Mouse (Mus musculus) hindbrain, embryonic 14.5 days (tissue): ENCODE measurements at regions not wholly inside any gene's neighbourhood (a gene's known extent, or its start where the extent isn't known, plus 50 kb on each side); places are given as distances from the start of the nearest gene placed in this dataset.

Experiments
- ATAC-seq: fragments of 200-750 bp; cut with Nextera tagmentation; 2 replicates; pipeline ENCODE4 v1.8.0; 2017; ENCODE audit warnings: moderate number of reproducible peaks, mild to moderate bottlenecking, moderate TSS enrichment, moderate library complexity; ENCODE audit not compliant: low FRiP score
- DNase-seq: peaks from one replicate; pipeline ENCODE4 v3.0.0-alpha.2; 2015; ENCODE audit warnings: low spot score
- H3K27ac ChIP-seq: fragments of 300-500 bp; sonication (generic); 2 replicates; pipeline ENCODE4 v1.5.1; 2014; ENCODE audit warnings: mild to moderate bottlenecking, moderate library complexity
- H3K27me3 ChIP-seq: fragments of 300-500 bp; sonication (generic); 2 replicates; pipeline ENCODE4 v1.6.1; 2014; ENCODE audit warnings: mild to moderate bottlenecking, low read length, mixed read lengths; ENCODE audit not compliant: control insufficient read depth, insufficient read depth
- H3K36me3 ChIP-seq: fragments of 300-500 bp; sonication (generic); replicated peaks from 2 replicates; pipeline ENCODE4 v1.6.1; 2014; ENCODE audit not compliant: control insufficient read depth, insufficient read depth
- H3K4me1 ChIP-seq: fragments of 300-500 bp; sonication (generic); replicated peaks from 2 replicates; pipeline ENCODE4 v1.6.1; 2014; ENCODE audit warnings: antibody characterized with exemption, low read length, mixed read lengths; ENCODE audit not compliant: control insufficient read depth, insufficient read depth
- H3K4me2 ChIP-seq: fragments of 300-500 bp; sonication (generic); replicated peaks from 2 replicates; pipeline ENCODE4 v1.6.1; 2014; ENCODE audit warnings: mild to moderate bottlenecking, moderate library complexity
- H3K4me3 ChIP-seq: fragments of 300-500 bp; sonication (generic); replicated peaks from 2 replicates; pipeline ENCODE4 v1.5.1; 2014; ENCODE audit warnings: mild to moderate bottlenecking, low read length
- H3K9ac ChIP-seq: fragments of 300-500 bp; sonication (generic); 2 replicates; pipeline ENCODE4 v1.6.1; 2014
- H3K9me3 ChIP-seq: fragments of 300-500 bp; sonication (generic); 2 replicates; pipeline ENCODE4 v1.6.1; 2016; ENCODE audit warnings: low read length; ENCODE audit not compliant: control insufficient read depth
- WGBS: fragments of 180-500 bp; shearing (Covaris S2); extraction: QIAGEN DNeasy Blood & Tissue Kit; methylation state at CpG from one replicate; pipeline ENCODE4 v1.1.7; 2014; 5-methylcytosine and 5-hydroxymethylcytosine counted together

- ATAC-seq, result no peak
- Histone ChIP-seq H3K9me3 (no peaks in the 10 kb centered on the region), H3K4me1 (no peaks in the 10 kb centered on the region), H3K36me3 (no peaks in the 10 kb centered on the region), H3K4me2 (no peak overlapping the region), H3K9ac (no peak overlapping the region), H3K27me3 (no peaks in the 10 kb centered on the region), H3K27ac (no peak overlapping the region), H3K4me3 (no peak overlapping the region)
- no peak for DNase-seq
Measured at GRCm38 (mm10) chr6:16151478-16151877, 431.0 kb downstream of the Mdfic start.

DNA sequence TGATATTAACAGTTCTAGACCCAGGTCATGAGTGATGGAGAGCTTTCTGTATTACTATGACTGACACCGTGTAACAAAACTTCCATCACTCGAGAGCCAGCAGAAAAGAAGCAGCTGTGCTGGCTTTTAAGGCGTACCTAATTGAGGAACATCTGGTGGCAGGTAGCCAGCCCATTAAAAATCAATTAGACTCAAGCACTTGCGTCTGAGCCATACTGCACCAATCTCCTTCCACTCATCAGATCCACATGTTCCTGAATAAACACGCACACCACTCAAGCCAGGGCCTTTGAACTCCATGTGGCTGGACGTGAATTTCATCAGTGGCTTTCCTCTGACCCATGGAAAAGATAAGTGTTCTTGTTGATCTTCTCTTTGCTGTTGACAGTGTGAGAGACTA is 432.2 kb downstream of the Mdfic start:
- no peak overlapping the region for H3K9ac ChIP-seq
- DNase-seq (no peak), ATAC-seq (no peak)
- H3K27me3 ChIP-seq, result no peaks in the 10 kb centered on the region
- 52% methylated on average over 6 of the region's 6 CpGs for WGBS
- H3K9me3 ChIP-seq, result no peaks in the 10 kb centered on the region
- H3K4me1 ChIP-seq, result no peaks in the 10 kb centered on the region
- H3K4me2 ChIP-seq, result no peak overlapping the region
- H3K27ac ChIP-seq, result no peak overlapping the region
- H3K4me3 ChIP-seq, result no peak overlapping the region
- no peaks in the 10 kb centered on the region for H3K36me3 ChIP-seq

GRCm38 (mm10) chr6:16165012-16165411 is 444.6 kb downstream of the Mdfic start:
- Histone ChIP-seq H3K9me3 (no peaks in the 10 kb centered on the region), H3K4me3 (no peak overlapping the region), H3K4me1 (no peaks in the 10 kb centered on the region), H3K9ac (no peak overlapping the region), H3K27me3 (no peaks in the 10 kb centered on the region), H3K27ac (no peak overlapping the region), H3K36me3 (no peaks in the 10 kb centered on the region), H3K4me2 (no peak overlapping the region)
- ATAC-seq (no peak), DNase-seq (no peak)
- 97% methylated on average over 2 of the region's 2 CpGs for WGBS

GRCm38 (mm10) chr6:16171871-16172270 is 451.4 kb downstream of the Mdfic start:
- H3K36me3 ChIP-seq, result no peaks in the 10 kb centered on the region
- DNase-seq (no peak), ATAC-seq (no peak)
- H3K27me3 ChIP-seq, result no peaks in the 10 kb centered on the region
- no peak overlapping the region for H3K27ac ChIP-seq
- no peak overlapping the region for H3K9ac ChIP-seq
- no peaks in the 10 kb centered on the region for H3K9me3 ChIP-seq
- no peak overlapping the region for H3K4me2 ChIP-seq
- WGBS, result 97% methylated on average over 3 of the region's 3 CpGs
- H3K4me3 ChIP-seq, result no peak overlapping the region
- H3K4me1 ChIP-seq, result no peaks in the 10 kb centered on the region

GRCm38 (mm10) chr6:16177313-16177712 is 456.9 kb downstream of the Mdfic start:
- H3K4me2 ChIP-seq, result no peak overlapping the region
- H3K9ac ChIP-seq, result no peak overlapping the region
- no peaks in the 10 kb centered on the region for H3K36me3 ChIP-seq
- H3K4me3 ChIP-seq, result no peak overlapping the region
- H3K4me1 ChIP-seq, result 0 out of 2 replicates have a peak, but pooled peaks cover 4% of the 10 kb centered on the region
- H3K27me3 ChIP-seq, result no peaks in the 10 kb centered on the region
- no peak for DNase-seq
- WGBS, result 72% methylated on average over 5 of the region's 5 CpGs
- no peaks in the 10 kb centered on the region for H3K9me3 ChIP-seq
- H3K27ac ChIP-seq, result no peak overlapping the region
- no peak for ATAC-seq

DNA sequence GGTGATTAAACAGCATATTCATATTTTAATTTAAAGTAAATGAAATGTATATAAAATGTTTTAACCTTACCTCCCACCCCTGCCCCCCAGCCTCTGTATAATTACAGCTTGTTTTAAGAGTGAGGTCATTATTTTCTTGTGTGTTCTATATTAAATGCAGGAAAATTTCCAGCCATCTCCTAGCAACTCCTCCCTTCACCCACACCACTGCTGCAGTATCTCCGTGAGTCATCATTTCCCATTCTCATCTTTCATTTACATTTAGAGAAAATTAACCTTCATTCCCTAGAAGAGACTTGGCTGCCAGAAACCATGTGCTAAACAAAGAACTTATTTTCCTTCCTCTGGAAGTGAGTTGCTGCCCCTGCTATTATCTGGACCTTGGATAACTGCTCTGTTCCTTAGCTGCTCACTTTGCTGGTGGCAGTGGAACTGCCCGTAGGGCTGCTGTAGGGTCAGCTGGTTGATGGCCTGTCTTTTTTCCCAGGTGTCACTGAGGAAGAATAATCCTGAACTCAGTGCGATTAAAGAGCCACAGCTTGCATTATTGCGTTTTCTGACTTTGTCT is 467.6 kb downstream of the Mdfic start:
- no peak for ATAC-seq
- Histone ChIP-seq H3K27ac (no peak overlapping the region), H3K4me3 (no peak overlapping the region), H3K36me3 (no peaks in the 10 kb centered on the region), H3K9me3 (no peaks in the 10 kb centered on the region), H3K9ac (no peak overlapping the region), H3K27me3 (no peaks in the 10 kb centered on the region), H3K4me1 (0 out of 2 replicates have a peak, but pooled peaks cover 3% of the 10 kb centered on the region), H3K4me2 (no peak overlapping the region)
- no peak for DNase-seq
- WGBS, result 40% methylated on average over 4 of the region's 4 CpGs

DNA sequence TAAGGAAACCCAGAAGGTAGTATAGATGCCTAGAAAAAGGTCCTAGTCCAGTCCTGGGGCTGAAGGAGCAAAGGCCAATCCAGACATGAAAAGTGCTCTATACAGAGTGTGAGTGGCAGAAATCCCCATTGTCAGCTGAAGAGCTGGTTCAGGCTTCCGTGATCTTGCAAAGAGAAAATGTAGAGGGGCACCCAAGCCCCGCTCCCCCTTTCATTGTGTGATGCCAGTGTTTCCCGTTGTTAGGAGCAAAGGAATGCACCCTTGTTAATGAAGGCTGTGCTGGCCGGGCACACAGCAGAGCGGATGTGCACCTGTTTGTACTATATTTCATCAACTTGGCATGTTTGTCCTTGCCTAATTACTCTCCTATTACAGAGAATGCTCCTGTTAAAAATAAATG is 492.5 kb downstream of the Mdfic start:
- H3K27me3 ChIP-seq, result peaks cover 4% of the 10 kb centered on the region; the same call in 1 of the 2 replicates
- H3K4me3 ChIP-seq, result no peak overlapping the region
- H3K9me3 ChIP-seq, result no peaks in the 10 kb centered on the region
- H3K4me1 ChIP-seq, result no peaks in the 10 kb centered on the region; the same call in 1 of the 2 replicates
- H3K9ac ChIP-seq, result no peak overlapping the region
- DNase-seq, result peak; percentile 23
- no peak overlapping the region for H3K4me2 ChIP-seq
- no peaks in the 10 kb centered on the region for H3K36me3 ChIP-seq
- ATAC-seq, result peak; percentile 59
- 8% methylated on average over 5 of the region's 5 CpGs for WGBS
- no peak overlapping the region for H3K27ac ChIP-seq

DNA sequence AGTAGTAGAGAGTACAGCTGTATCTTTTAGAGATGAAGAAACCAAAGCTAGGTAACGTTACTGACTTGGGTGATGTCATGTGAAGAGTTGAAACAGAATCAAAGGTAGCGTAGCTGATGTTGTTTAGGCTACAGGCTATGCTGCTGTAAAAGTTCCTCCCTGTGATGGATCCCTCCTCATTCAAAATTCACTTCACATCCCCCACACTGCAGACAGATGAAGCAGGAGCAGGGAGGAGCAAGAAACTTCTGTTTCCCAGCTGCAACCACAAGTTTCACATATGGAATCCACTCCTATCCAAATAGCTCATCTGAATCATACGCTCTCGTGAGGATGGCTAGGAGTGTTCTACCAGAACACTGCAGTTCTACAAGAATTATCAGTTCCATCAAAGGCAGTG is 493.2 kb downstream of the Mdfic start:
- peaks cover 4% of the 10 kb centered on the region; the same call in 1 of the 2 replicates for H3K27me3 ChIP-seq
- no peaks in the 10 kb centered on the region for H3K36me3 ChIP-seq
- H3K4me3 ChIP-seq, result no peak overlapping the region
- no peak overlapping the region for H3K9ac ChIP-seq
- no peak overlapping the region for H3K27ac ChIP-seq
- ATAC-seq, result no peak
- peak; percentile 20 for DNase-seq
- no peak overlapping the region for H3K4me2 ChIP-seq
- WGBS, result 31% methylated on average over 4 of the region's 4 CpGs
- H3K9me3 ChIP-seq, result no peaks in the 10 kb centered on the region
- H3K4me1 ChIP-seq, result no peaks in the 10 kb centered on the region; the same call in 1 of the 2 replicates

DNA sequence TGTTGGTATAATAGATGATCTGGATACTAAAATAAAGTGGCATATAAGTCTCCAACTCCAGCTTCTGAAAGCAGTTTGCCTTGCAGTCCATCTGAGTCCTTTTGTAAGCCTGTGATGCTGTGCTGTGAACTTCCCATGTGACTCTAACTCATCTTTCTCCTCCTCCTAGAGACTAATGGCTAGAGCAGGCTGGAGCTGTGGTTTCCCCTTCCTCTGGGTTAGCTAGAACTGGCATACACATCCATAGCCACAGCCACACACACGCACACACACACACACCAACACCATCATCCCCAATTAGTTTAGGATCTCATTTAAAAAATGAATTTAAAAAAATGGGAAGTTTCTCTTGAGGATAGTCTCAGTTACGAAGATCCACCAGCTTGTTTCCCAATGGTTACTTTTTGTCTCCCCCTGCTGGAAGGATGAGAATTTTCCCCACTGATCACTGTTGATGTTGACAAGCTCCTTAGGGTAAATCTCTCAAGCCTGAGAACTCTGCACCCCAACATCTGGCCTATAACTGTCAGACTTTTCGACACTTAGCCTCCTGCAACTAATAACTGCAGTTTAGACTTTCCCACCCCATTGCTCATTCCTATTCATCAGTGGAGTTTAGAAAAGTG is 500.7 kb downstream of the Mdfic start:
- WGBS, result 51% methylated on average over 3 of the region's 3 CpGs
- ATAC-seq (no peak), DNase-seq (peak; percentile 66)
- Histone ChIP-seq H3K9me3 (no peaks in the 10 kb centered on the region), H3K4me3 (no peak overlapping the region), H3K4me2 (no peak overlapping the region), H3K27me3 (no peaks in the 10 kb centered on the region), H3K36me3 (no peaks in the 10 kb centered on the region), H3K9ac (no peak overlapping the region), H3K4me1 (no peaks in the 10 kb centered on the region), H3K27ac (no peak overlapping the region)
